Mouse (Mus musculus): ENCODE measurements around the gene Ascl5. TPM values are rescaled to one million over a fixed set of nuclear protein-coding genes. Genes with fewer than 3 reads are reported as not detected.

The Ascl5 gene
- polyA plus RNA-seq, 1 experiment from 2014 or later: not detected

GRCm38 (mm10) chr1:136061041-136061789, 10.6 kb downstream of the Ascl5 start:
- Histone ChIP-seq H3K9me3 (ENCODE audit: control insufficient read depth, low read length) (no peaks in the 10 kb centered on the region), H3K4me1 (ENCODE audit: control insufficient read depth, insufficient read depth, low read length) (peaks cover under 1% of the 10 kb centered on the region; the same call in 1 of the 2 replicates), H3K4me3 (ENCODE audit: low read depth, low read length) (no peak overlapping the region), H3K27ac (ENCODE audit: low read depth, low read length) (no peak overlapping the region), H3K36me3 (ENCODE audit: control insufficient read depth, insufficient read depth, low read length) (no peaks in the 10 kb centered on the region), H3K9ac (ENCODE audit: low read length) (no peak overlapping the region), H3K27me3 (ENCODE audit: control insufficient read depth, insufficient read depth, low read length) (no peaks in the 10 kb centered on the region), H3K4me2 (no peak overlapping the region)
- ATAC-seq (ENCODE audit: low FRiP score): no peak
- whole genome bisulfite sequencing: 57% methylated on average over 9 of the region's 9 CpGs
- no peak for DNase-seq (ENCODE audit: low spot score, missing footprints)

DNA sequence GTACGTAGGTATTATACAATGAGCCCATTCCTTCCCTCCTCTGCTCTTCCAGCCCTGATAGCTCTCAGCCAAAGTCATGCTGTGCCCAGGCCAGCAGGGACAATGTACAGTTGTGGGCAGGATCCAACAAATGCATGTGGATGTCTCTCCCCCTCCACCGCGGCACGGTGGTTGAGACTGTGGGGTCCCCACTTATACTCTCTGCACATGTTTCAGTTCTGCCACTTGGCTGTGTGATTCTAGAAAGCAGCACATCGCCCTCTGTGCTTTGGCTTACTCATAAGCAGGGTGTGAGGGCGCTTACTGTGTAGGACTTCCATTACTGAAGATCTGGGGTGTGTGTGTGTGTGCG, 11.2 kb downstream of the Ascl5 start:
- ATAC-seq (ENCODE audit: low FRiP score): no peak
- WGBS: 89% methylated on average over 7 of the region's 7 CpGs
- H3K4me3 ChIP-seq (ENCODE audit: low read depth, low read length): no peak overlapping the region
- no peak overlapping the region for H3K4me2 ChIP-seq
- no peaks in the 10 kb centered on the region for H3K4me1 ChIP-seq (ENCODE audit: control insufficient read depth, insufficient read depth, low read length)
- no peaks in the 10 kb centered on the region for H3K9me3 ChIP-seq (ENCODE audit: control insufficient read depth, low read length)
- no peaks in the 10 kb centered on the region for H3K36me3 ChIP-seq (ENCODE audit: control insufficient read depth, insufficient read depth, low read length)
- H3K27me3 ChIP-seq (ENCODE audit: control insufficient read depth, insufficient read depth, low read length): no peaks in the 10 kb centered on the region
- H3K9ac ChIP-seq (ENCODE audit: low read length): no peak overlapping the region
- no peak for DNase-seq (ENCODE audit: low spot score, missing footprints)
- H3K27ac ChIP-seq (ENCODE audit: low read depth, low read length): no peak overlapping the region

DNA sequence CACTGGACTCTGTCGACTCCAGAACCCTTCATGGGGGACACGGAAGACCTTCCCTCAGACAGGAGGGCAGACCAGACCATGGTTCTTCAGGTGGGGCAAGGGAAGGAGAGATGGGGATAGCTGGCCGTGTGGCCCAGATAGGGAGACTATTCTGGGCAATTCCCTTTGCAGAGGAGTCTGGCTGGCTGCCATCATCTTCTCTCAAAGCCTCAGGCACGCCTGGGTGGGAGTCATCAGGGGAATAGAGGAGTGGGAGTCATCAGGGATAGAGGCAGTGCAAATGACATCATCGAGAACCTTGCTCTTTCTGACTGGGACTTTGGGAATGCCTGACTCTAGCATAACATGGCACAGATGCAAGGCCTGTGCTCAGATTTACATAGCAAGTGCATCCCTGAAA, 13.4 kb downstream of the Ascl5 start:
- 83% methylated on average over 5 of the region's 5 CpGs for WGBS
- Histone ChIP-seq H3K4me3 (ENCODE audit: low read depth, low read length) (no peak overlapping the region), H3K27me3 (ENCODE audit: control insufficient read depth, insufficient read depth, low read length) (no peaks in the 10 kb centered on the region), H3K36me3 (ENCODE audit: control insufficient read depth, insufficient read depth, low read length) (no peaks in the 10 kb centered on the region), H3K27ac (ENCODE audit: low read depth, low read length) (no peak overlapping the region), H3K4me1 (ENCODE audit: control insufficient read depth, insufficient read depth, low read length) (no peaks in the 10 kb centered on the region), H3K9ac (ENCODE audit: low read length) (no peak overlapping the region), H3K9me3 (ENCODE audit: control insufficient read depth, low read length) (no peaks in the 10 kb centered on the region), H3K4me2 (no peak overlapping the region)
- DNase-seq (ENCODE audit: low spot score, missing footprints) (no peak), ATAC-seq (ENCODE audit: low FRiP score) (no peak)

DNA sequence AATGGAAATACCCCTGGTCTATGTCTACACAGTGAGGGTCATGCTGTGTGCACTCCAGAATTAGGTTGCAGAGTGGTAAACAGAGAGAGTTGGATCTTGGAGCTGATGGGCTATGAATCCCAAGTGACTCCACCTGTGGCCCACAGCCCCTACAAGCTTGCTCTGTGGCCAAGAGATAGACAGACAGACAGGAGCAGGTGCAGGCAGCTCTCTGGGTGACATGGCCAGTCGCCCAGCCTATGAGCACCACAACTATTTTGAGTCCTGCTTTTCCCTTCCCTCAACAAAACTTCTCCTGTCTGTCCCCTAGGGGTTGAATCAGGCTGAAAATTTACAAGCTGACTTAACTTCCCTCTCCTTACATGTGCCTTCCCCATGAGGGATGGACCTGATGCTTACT, 16.0 kb downstream of the Ascl5 start:
- Histone ChIP-seq H3K4me2 (no peak overlapping the region), H3K9me3 (ENCODE audit: control insufficient read depth, low read length) (no peaks in the 10 kb centered on the region), H3K27me3 (ENCODE audit: control insufficient read depth, insufficient read depth, low read length) (no peaks in the 10 kb centered on the region), H3K4me1 (ENCODE audit: control insufficient read depth, insufficient read depth, low read length) (no peaks in the 10 kb centered on the region), H3K27ac (ENCODE audit: low read depth, low read length) (no peak overlapping the region), H3K36me3 (ENCODE audit: control insufficient read depth, insufficient read depth, low read length) (no peaks in the 10 kb centered on the region), H3K4me3 (ENCODE audit: low read depth, low read length) (no peak overlapping the region), H3K9ac (ENCODE audit: low read length) (no peak overlapping the region)
- 75% methylated on average over 1 of the region's 1 CpGs for WGBS
- ATAC-seq (ENCODE audit: low FRiP score): no peak
- no peak for DNase-seq (ENCODE audit: low spot score, missing footprints)

GRCm38 (mm10) chr1:136067579-136067978, 17.0 kb downstream of the Ascl5 start:
- Histone ChIP-seq H3K36me3 (ENCODE audit: control insufficient read depth, insufficient read depth, low read length) (no peaks in the 10 kb centered on the region), H3K9me3 (ENCODE audit: control insufficient read depth, low read length) (no peaks in the 10 kb centered on the region), H3K9ac (ENCODE audit: low read length) (no peak overlapping the region), H3K4me1 (ENCODE audit: control insufficient read depth, insufficient read depth, low read length) (no peaks in the 10 kb centered on the region), H3K27me3 (ENCODE audit: control insufficient read depth, insufficient read depth, low read length) (no peaks in the 10 kb centered on the region), H3K27ac (ENCODE audit: low read depth, low read length) (no peak overlapping the region), H3K4me2 (no peak overlapping the region), H3K4me3 (ENCODE audit: low read depth, low read length) (no peak overlapping the region)
- ATAC-seq (ENCODE audit: low FRiP score): no peak
- DNase-seq (ENCODE audit: low spot score, missing footprints): no peak
- WGBS: 75% methylated on average over 3 of the region's 3 CpGs

DNA sequence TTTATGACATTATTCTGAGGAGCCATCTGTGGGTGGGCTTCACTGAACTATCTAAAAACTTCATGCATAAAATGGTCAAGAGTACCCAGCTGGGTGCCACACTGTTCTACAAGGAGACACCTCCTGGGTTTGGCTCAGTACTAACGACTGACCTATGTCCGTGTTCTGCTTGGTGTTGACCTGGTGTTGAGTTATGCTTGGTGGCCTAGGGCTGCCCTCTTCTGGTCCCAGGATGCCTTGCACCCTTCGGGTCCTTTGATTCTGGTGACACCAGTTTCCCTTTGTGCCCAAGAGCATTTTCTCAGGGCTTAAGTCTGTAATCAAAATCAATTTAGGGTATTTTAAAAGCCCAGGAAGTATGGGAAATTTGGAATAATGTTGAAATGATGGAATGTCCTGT, 25.5 kb downstream of the Ascl5 start:
- Histone ChIP-seq H3K36me3 (ENCODE audit: control insufficient read depth, insufficient read depth, low read length) (no peaks in the 10 kb centered on the region), H3K4me2 (no peak overlapping the region), H3K4me3 (ENCODE audit: low read depth, low read length) (no peak overlapping the region), H3K4me1 (ENCODE audit: control insufficient read depth, insufficient read depth, low read length) (no peaks in the 10 kb centered on the region), H3K27ac (ENCODE audit: low read depth, low read length) (no peak overlapping the region), H3K9ac (ENCODE audit: low read length) (no peak overlapping the region), H3K27me3 (ENCODE audit: control insufficient read depth, insufficient read depth, low read length) (no peaks in the 10 kb centered on the region), H3K9me3 (ENCODE audit: control insufficient read depth, low read length) (no peaks in the 10 kb centered on the region)
- WGBS: 5% methylated on average over 3 of the region's 3 CpGs
- peak; percentile 46; the same call in 1 of the 2 replicates for ATAC-seq (ENCODE audit: low FRiP score)
- peak; percentile 85 for DNase-seq (ENCODE audit: low spot score, missing footprints)

DNA sequence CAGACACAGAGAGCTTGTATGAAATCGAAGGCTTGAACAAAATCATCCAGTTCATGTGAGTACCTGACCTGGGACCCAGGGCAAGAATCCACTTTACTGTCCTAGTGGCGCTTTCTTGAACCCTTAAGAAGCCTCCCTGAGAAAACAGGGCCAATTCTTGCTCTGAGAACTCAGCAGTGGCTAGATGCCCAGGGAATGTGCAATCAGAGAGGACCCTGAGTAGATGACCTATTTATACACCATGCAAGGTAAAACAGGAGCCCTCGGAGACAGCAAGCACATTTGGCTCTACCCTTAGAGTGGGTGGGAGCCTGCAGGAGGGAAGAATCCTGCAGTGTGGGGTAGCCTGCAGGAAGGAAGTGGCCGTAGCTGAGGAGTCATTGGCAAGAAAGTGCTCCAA, 27.1 kb downstream of the Ascl5 start:
- Histone ChIP-seq H3K9ac (ENCODE audit: low read length) (no peak overlapping the region), H3K27ac (ENCODE audit: low read depth, low read length) (no peak overlapping the region), H3K4me2 (no peak overlapping the region), H3K36me3 (ENCODE audit: control insufficient read depth, insufficient read depth, low read length) (no peaks in the 10 kb centered on the region), H3K4me1 (ENCODE audit: control insufficient read depth, insufficient read depth, low read length) (no peaks in the 10 kb centered on the region), H3K4me3 (ENCODE audit: low read depth, low read length) (no peak overlapping the region), H3K9me3 (ENCODE audit: control insufficient read depth, low read length) (no peaks in the 10 kb centered on the region), H3K27me3 (ENCODE audit: control insufficient read depth, insufficient read depth, low read length) (no peaks in the 10 kb centered on the region)
- ATAC-seq (ENCODE audit: low FRiP score) (no peak), DNase-seq (ENCODE audit: low spot score, missing footprints) (no peak)
- WGBS: 74% methylated on average over 4 of the region's 4 CpGs

- Histone ChIP-seq H3K4me1 (ENCODE audit: control insufficient read depth, insufficient read depth, low read length) (no peaks in the 10 kb centered on the region), H3K4me3 (ENCODE audit: low read depth, low read length) (no peak overlapping the region), H3K27me3 (ENCODE audit: control insufficient read depth, insufficient read depth, low read length) (no peaks in the 10 kb centered on the region), H3K27ac (ENCODE audit: low read depth, low read length) (no peak overlapping the region), H3K9me3 (ENCODE audit: control insufficient read depth, low read length) (no peaks in the 10 kb centered on the region), H3K36me3 (ENCODE audit: control insufficient read depth, insufficient read depth, low read length) (no peaks in the 10 kb centered on the region), H3K4me2 (no peak overlapping the region), H3K9ac (ENCODE audit: low read length) (no peak overlapping the region)
- no peak for DNase-seq (ENCODE audit: low spot score, missing footprints)
- 84% methylated on average over 1 of the region's 1 CpGs for WGBS
- no peak for ATAC-seq (ENCODE audit: low FRiP score)
Measured at GRCm38 (mm10) chr1:136081161-136081560, 30.6 kb downstream of the Ascl5 start.

- Histone ChIP-seq H3K9me3 (ENCODE audit: control insufficient read depth, low read length) (no peaks in the 10 kb centered on the region), H3K9ac (ENCODE audit: low read length) (no peak overlapping the region), H3K4me2 (no peak overlapping the region), H3K36me3 (ENCODE audit: control insufficient read depth, insufficient read depth, low read length) (no peaks in the 10 kb centered on the region), H3K27ac (ENCODE audit: low read depth, low read length) (no peak overlapping the region), H3K4me3 (ENCODE audit: low read depth, low read length) (no peak overlapping the region), H3K27me3 (ENCODE audit: control insufficient read depth, insufficient read depth, low read length) (no peaks in the 10 kb centered on the region), H3K4me1 (ENCODE audit: control insufficient read depth, insufficient read depth, low read length) (no peaks in the 10 kb centered on the region)
- DNase-seq (ENCODE audit: low spot score, missing footprints) (no peak), ATAC-seq (ENCODE audit: low FRiP score) (no peak)
- WGBS: 93% methylated on average over 3 of the region's 3 CpGs
Measured at GRCm38 (mm10) chr1:136085988-136086685, 35.5 kb downstream of the Ascl5 start.
